Mouse (Mus musculus) midbrain, embryonic 11.5 days (tissue): ENCODE results near the gene Ubtd2. TPM values are rescaled to one million over a fixed set of nuclear protein-coding genes. Genes with fewer than 3 reads are reported as not detected.

Experiments
- ATAC-seq: fragments of 200-750 bp; cut with Nextera tagmentation; 2 replicates; pipeline ENCODE4 v1.8.0; 2017; ENCODE audit warnings: moderate TSS enrichment, moderate library complexity; ENCODE audit not compliant: low FRiP score
- DNase-seq: peaks from one replicate; pipeline ENCODE4 v3.0.0; 2015; ENCODE audit warnings: low spot score; ENCODE audit errors: missing footprints
- H3K27ac ChIP-seq: fragments of 300-500 bp; sonication (generic); 2 replicates; pipeline ENCODE4 v1.5.1; 2014; ENCODE audit warnings: low read depth, low read length
- H3K27me3 ChIP-seq: fragments of 300-500 bp; sonication (generic); 2 replicates; pipeline ENCODE4 v1.6.1; 2014; ENCODE audit warnings: mild to moderate bottlenecking, low read length, moderate library complexity, mixed read lengths; ENCODE audit not compliant: control insufficient read depth, insufficient read depth
- H3K36me3 ChIP-seq: fragments of 300-500 bp; sonication (generic); 2 replicates; pipeline ENCODE4 v1.6.1; 2014; ENCODE audit warnings: mild to moderate bottlenecking, low read length, moderate library complexity, mixed read lengths; ENCODE audit not compliant: control insufficient read depth, insufficient read depth
- H3K4me1 ChIP-seq: fragments of 300-500 bp; sonication (generic); 2 replicates; pipeline ENCODE4 v1.6.1; 2014; ENCODE audit warnings: low read length; ENCODE audit not compliant: control insufficient read depth, insufficient read depth
- H3K4me2 ChIP-seq: fragments of 300-500 bp; sonication (generic); 2 replicates; pipeline ENCODE4 v1.6.1; 2014; ENCODE audit warnings: mild to moderate bottlenecking, moderate library complexity
- H3K4me3 ChIP-seq: fragments of 300-500 bp; sonication (generic); 2 replicates; pipeline ENCODE4 v1.5.1; 2014; ENCODE audit warnings: low read depth, low read length
- H3K9ac ChIP-seq: fragments of 300-500 bp; sonication (generic); 2 replicates; pipeline ENCODE4 v1.6.1; 2014; ENCODE audit warnings: low read length
- H3K9me3 ChIP-seq: fragments of 300-500 bp; sonication (generic); 2 replicates; pipeline ENCODE4 v1.6.1; 2016; ENCODE audit warnings: low read length; ENCODE audit not compliant: control insufficient read depth
- WGBS: fragments of 180-500 bp; shearing (Covaris S2); extraction: QIAGEN DNeasy Blood & Tissue Kit; methylation state at CpG from one replicate; pipeline ENCODE4 v1.1.7; 2014; 5-methylcytosine and 5-hydroxymethylcytosine counted together
- polyA plus RNA-seq: library from polyadenylated mRNA; unstranded; fragments of >200 nt; fragmentation: Nextera tagmentation; extraction: Ambion mirVana; gene quantifications from 2 replicates; pipeline ENCODE4 v1.2.1, GENCODE M21; 2014

The Ubtd2 gene
- polyA plus RNA-seq, 1 experiment from 2014 or later: 71.6 TPM

GRCm38 (mm10) chr11:32536954-32537353 lies 81.8 kb downstream of the Ubtd2 start:
- H3K36me3 ChIP-seq: no peaks in the 10 kb centered on the region
- no peak overlapping the region for H3K9ac ChIP-seq
- H3K4me2 ChIP-seq: no peak overlapping the region
- WGBS: 33% methylated on average over 7 of the region's 7 CpGs
- H3K27me3 ChIP-seq: peaks cover 14% of the 10 kb centered on the region
- no peak for ATAC-seq
- H3K27ac ChIP-seq: no peak overlapping the region; the same call in 1 of the 2 replicates
- peaks cover 7% of the 10 kb centered on the region for H3K4me1 ChIP-seq
- no peak for DNase-seq
- no peaks in the 10 kb centered on the region for H3K9me3 ChIP-seq
- no peak overlapping the region for H3K4me3 ChIP-seq

DNA sequence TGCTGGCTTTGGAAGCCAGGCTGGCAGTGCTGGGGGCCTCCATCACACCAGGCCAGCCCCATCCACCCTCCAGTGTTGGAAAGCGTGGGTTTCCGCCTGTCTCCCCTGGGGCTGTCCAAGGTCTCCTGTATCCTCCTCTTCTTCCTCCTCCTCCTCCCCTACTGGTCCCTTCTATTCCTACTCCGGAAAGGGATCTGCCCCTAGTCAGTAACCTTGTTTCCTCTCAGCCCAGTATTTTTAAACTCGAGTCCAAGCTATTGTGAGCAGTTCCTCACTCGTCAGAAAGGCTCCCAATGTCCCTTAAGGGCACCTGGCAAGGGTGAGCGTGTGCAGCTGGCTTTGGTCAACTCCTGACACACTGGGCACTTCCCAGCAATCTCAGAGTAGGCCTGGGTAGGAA lies 83.3 kb downstream of the Ubtd2 start:
- Histone ChIP-seq H3K36me3 (no peaks in the 10 kb centered on the region), H3K27me3 (peaks cover 14% of the 10 kb centered on the region), H3K9me3 (no peaks in the 10 kb centered on the region), H3K4me1 (peaks cover 7% of the 10 kb centered on the region), H3K4me2 (no peak overlapping the region), H3K4me3 (no peak overlapping the region), H3K9ac (no peak overlapping the region), H3K27ac (no peak overlapping the region)
- WGBS: 78% methylated on average over 6 of the region's 6 CpGs
- DNase-seq (no peak), ATAC-seq (no peak)

DNA sequence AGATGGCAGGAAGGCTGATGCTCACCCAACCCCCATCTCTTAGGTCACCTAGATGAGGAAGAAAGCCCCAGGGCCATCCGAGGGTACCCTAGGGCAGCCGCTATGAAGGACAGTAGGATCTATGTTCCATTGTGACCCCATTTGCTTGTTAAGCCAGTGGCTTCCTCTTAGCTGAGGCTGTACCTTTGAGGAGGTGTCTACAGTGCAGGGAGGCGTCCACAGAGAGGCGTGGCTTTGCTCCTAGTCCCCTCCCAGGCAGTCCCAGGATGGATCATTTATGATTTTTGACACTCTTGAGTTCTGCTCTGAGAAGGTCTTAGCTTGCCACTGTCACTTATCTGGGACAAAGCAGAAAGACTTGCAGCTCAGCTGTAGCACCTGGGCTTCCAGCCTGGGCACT lies 83.7 kb downstream of the Ubtd2 start:
- WGBS: 93% methylated on average over 4 of the region's 4 CpGs
- H3K4me3 ChIP-seq: no peak overlapping the region
- DNase-seq (no peak), ATAC-seq (no peak)
- H3K4me2 ChIP-seq: no peak overlapping the region
- H3K36me3 ChIP-seq: no peaks in the 10 kb centered on the region
- H3K9ac ChIP-seq: no peak overlapping the region
- no peaks in the 10 kb centered on the region for H3K9me3 ChIP-seq
- H3K27me3 ChIP-seq: peaks cover 10% of the 10 kb centered on the region
- H3K4me1 ChIP-seq: peaks cover 3% of the 10 kb centered on the region
- no peak overlapping the region for H3K27ac ChIP-seq

DNA sequence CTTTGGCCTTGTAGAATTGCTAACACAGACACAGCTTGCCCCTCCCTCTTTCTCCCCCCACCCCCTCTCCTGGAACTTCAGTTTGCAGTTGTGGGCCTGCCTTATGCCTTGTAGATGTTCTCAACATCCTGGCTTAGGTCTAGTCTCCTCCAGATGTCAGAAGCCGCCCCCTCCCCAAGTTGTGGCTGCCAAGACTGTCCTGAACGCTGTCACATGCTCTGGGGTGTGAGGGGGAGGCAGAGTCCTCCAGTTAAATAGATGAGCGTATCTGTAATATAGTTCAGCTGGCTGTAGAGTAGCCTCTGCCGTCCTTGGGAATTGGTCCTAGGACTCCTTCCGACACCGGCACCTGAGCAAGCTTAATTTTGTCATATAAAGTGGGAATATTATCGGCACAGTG lies 84.5 kb downstream of the Ubtd2 start:
- H3K4me1 ChIP-seq: 0 out of 2 replicates have a peak, but pooled peaks cover 2% of the 10 kb centered on the region
- H3K36me3 ChIP-seq: no peaks in the 10 kb centered on the region
- H3K4me2 ChIP-seq: no peak overlapping the region
- no peak overlapping the region for H3K27ac ChIP-seq
- H3K9me3 ChIP-seq: no peaks in the 10 kb centered on the region
- H3K4me3 ChIP-seq: no peak overlapping the region
- WGBS: 88% methylated on average over 7 of the region's 7 CpGs
- no peak overlapping the region for H3K9ac ChIP-seq
- H3K27me3 ChIP-seq: peaks cover 4% of the 10 kb centered on the region
- no peak for DNase-seq
- ATAC-seq: no peak

GRCm38 (mm10) chr11:32540463-32540862 lies 85.3 kb downstream of the Ubtd2 start:
- DNase-seq (no peak), ATAC-seq (no peak)
- Histone ChIP-seq H3K4me3 (no peak overlapping the region), H3K27ac (no peak overlapping the region), H3K9me3 (no peaks in the 10 kb centered on the region), H3K4me2 (no peak overlapping the region), H3K36me3 (no peaks in the 10 kb centered on the region), H3K27me3 (no peaks in the 10 kb centered on the region), H3K4me1 (0 out of 2 replicates have a peak, but pooled peaks cover 2% of the 10 kb centered on the region), H3K9ac (no peak overlapping the region)
- 74% methylated on average over 6 of the region's 6 CpGs for WGBS

- Histone ChIP-seq H3K4me1 (0 out of 2 replicates have a peak, but pooled peaks cover 2% of the 10 kb centered on the region), H3K4me3 (no peak overlapping the region), H3K4me2 (no peak overlapping the region), H3K36me3 (no peaks in the 10 kb centered on the region), H3K9ac (no peak overlapping the region), H3K27ac (no peak overlapping the region), H3K27me3 (no peaks in the 10 kb centered on the region), H3K9me3 (no peaks in the 10 kb centered on the region)
- 97% methylated on average over 4 of the region's 4 CpGs for WGBS
- ATAC-seq (no peak), DNase-seq (no peak)
Observed at GRCm38 (mm10) chr11:32542181-32542580, 87.0 kb downstream of the Ubtd2 start.

DNA sequence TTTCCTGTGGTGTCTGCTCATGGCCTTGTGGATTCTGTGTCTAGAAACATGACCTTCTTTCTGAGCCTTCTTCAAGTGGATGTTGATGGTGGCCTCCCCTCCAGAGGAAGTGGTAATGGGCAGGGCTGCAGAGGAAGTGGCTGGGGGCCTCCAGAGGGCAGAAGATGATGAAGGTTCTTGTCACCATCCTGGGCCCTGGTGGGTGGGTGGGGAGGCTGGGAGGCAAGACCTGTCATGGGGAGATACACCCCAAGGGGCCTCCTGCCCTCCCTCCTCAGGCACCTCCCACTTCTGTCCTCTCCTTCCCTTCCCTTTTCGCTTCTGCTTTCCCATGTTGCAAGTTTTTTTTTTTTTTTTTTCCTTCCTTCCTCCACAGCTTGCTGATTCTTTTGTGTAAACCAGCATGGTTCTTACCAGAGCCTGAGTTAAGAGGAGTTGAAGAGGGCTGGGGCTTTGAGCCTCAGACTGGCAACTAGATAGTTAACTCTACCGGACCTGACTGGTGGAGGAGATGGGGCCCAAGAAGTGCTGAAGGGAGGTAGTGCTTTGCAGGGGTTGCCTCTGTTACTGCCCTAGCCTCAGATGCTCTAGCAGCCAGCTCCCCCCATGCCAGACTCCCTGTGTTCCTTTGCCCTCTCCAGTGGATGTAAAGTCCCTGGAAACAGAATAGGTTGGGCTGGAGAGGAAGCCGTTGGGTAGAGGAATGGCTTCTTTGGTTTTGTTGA lies 87.7 kb downstream of the Ubtd2 start:
- no peak for DNase-seq
- 58% methylated on average over 2 of the region's 3 CpGs for WGBS
- no peak for ATAC-seq
- H3K9me3 ChIP-seq: no peaks in the 10 kb centered on the region
- no peak overlapping the region for H3K9ac ChIP-seq
- no peak overlapping the region for H3K4me3 ChIP-seq
- H3K27ac ChIP-seq: no peak overlapping the region
- no peak overlapping the region for H3K4me2 ChIP-seq
- no peaks in the 10 kb centered on the region for H3K4me1 ChIP-seq
- no peaks in the 10 kb centered on the region for H3K27me3 ChIP-seq
- H3K36me3 ChIP-seq: no peaks in the 10 kb centered on the region

DNA sequence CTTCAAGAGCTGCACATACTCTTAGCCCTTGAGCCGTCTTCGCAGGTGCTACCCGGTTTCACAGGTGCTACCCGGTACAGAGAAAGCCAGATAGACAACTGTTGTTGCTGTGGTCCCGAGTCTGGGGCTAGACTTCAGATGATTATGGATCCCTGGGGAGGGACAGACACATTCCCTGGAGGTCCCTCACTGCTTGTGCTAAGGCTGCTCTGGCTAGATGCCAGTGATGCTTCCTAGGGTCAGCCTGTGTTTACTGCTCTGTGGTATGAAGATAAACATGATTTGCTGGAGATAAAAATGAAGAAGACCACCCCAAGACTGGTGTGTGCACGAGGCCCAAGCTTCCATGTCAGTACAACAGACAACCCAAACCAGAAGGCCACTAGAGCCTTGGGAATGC lies 88.9 kb downstream of the Ubtd2 start:
- Histone ChIP-seq H3K4me3 (no peak overlapping the region), H3K4me2 (no peak overlapping the region), H3K36me3 (no peaks in the 10 kb centered on the region), H3K9me3 (no peaks in the 10 kb centered on the region), H3K4me1 (peaks cover under 1% of the 10 kb centered on the region; the same call in 1 of the 2 replicates), H3K9ac (no peak overlapping the region), H3K27ac (no peak overlapping the region), H3K27me3 (no peaks in the 10 kb centered on the region)
- ATAC-seq (no peak), DNase-seq (no peak)
- WGBS: 90% methylated on average over 6 of the region's 6 CpGs

DNA sequence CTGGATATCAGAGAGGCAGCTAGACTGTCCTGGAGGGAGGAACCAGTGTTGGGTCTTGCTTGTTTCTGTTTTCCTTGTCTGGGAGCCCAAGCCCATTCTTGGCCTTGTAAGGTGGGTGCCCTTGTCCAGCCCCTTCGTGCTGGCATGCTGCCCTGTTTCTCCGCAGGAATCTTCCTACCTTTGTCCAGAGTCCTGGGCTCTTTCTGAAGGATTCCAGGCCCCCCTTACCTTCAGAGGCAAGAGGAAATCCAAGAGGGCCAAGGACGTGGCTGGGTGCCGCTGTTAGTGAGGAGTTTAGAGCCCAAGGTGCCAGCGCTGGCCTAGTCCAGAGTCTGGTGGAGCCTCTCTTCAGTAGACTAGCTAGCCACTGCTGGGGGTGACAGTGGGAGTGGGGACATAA lies 89.3 kb downstream of the Ubtd2 start:
- no peak for DNase-seq
- no peak overlapping the region for H3K27ac ChIP-seq
- no peak overlapping the region for H3K4me2 ChIP-seq
- H3K27me3 ChIP-seq: no peaks in the 10 kb centered on the region
- peaks cover 5% of the 10 kb centered on the region for H3K4me1 ChIP-seq
- no peak overlapping the region for H3K9ac ChIP-seq
- 86% methylated on average over 5 of the region's 5 CpGs for WGBS
- no peak overlapping the region for H3K4me3 ChIP-seq
- no peaks in the 10 kb centered on the region for H3K9me3 ChIP-seq
- no peak for ATAC-seq
- no peaks in the 10 kb centered on the region for H3K36me3 ChIP-seq
